Mouse (Mus musculus): ENCODE data around the gene Tomm40l. TPM values are rescaled to one million over a fixed set of nuclear protein-coding genes. Genes with fewer than 3 reads are reported as not detected.

The Tomm40l gene
- polyA plus RNA-seq, 1 experiment from 2014 or later: 60.7 TPM

GRCm38 (mm10) chr1:171263666-171264461, 41.5 kb upstream of the Tomm40l start:
- Histone ChIP-seq H3K4me2 (ENCODE audit: low read depth, low read length) (peak overlapping the region; percentile 68), H3K27me3 (ENCODE audit: control insufficient read depth, insufficient read depth, low read length) (no peaks in the 10 kb centered on the region), H3K9me3 (replicated peaks; ENCODE audit: control insufficient read depth, low read length) (no peaks in the 10 kb centered on the region), H3K36me3 (ENCODE audit: control insufficient read depth, insufficient read depth) (no peaks in the 10 kb centered on the region), H3K27ac (ENCODE audit: low read length) (peak overlapping the region; percentile 92), H3K4me3 (ENCODE audit: low read length) (no peak overlapping the region; the same call in 1 of the 2 replicates), H3K9ac (ENCODE audit: low read length) (peak overlapping the region; percentile 30; the same call in 1 of the 2 replicates), H3K4me1 (ENCODE audit: control insufficient read depth, insufficient read depth, low read length) (peaks cover 23% of the 10 kb centered on the region)
- WGBS: 69% methylated on average over 3 of the region's 3 CpGs
- no peak for ATAC-seq (replicated peaks; ENCODE audit: extremely low read depth, insufficient read depth, low FRiP score)

- peaks cover 25% of the 10 kb centered on the region for H3K4me1 ChIP-seq (ENCODE audit: control insufficient read depth, insufficient read depth, low read length)
- 0% methylated on average over 2 of the region's 2 CpGs for WGBS
- no peaks in the 10 kb centered on the region for H3K27me3 ChIP-seq (ENCODE audit: control insufficient read depth, insufficient read depth, low read length)
- peak overlapping the region; percentile 33; the same call in 1 of the 2 replicates for H3K4me3 ChIP-seq (ENCODE audit: low read length)
- H3K36me3 ChIP-seq (ENCODE audit: control insufficient read depth, insufficient read depth): no peaks in the 10 kb centered on the region
- ATAC-seq (replicated peaks; ENCODE audit: extremely low read depth, insufficient read depth, low FRiP score): peak; percentile 88
- H3K27ac ChIP-seq (ENCODE audit: low read length): peak overlapping the region; percentile 92
- H3K9ac ChIP-seq (ENCODE audit: low read length): no peak overlapping the region; the same call in 1 of the 2 replicates
- peak overlapping the region; percentile 68 for H3K4me2 ChIP-seq (ENCODE audit: low read depth, low read length)
- H3K9me3 ChIP-seq (replicated peaks; ENCODE audit: control insufficient read depth, low read length): no peaks in the 10 kb centered on the region
Measured at GRCm38 (mm10) chr1:171263185-171263611, 40.9 kb upstream of the Tomm40l start.

- H3K4me3 ChIP-seq (ENCODE audit: low read length): peak overlapping the region; percentile 33
- peak overlapping the region; percentile 68 for H3K4me2 ChIP-seq (ENCODE audit: low read depth, low read length)
- ATAC-seq (replicated peaks; ENCODE audit: extremely low read depth, insufficient read depth, low FRiP score): peak; percentile 78
- peaks cover 25% of the 10 kb centered on the region for H3K4me1 ChIP-seq (ENCODE audit: control insufficient read depth, insufficient read depth, low read length)
- H3K27me3 ChIP-seq (ENCODE audit: control insufficient read depth, insufficient read depth, low read length): no peaks in the 10 kb centered on the region
- peak overlapping the region; percentile 70 for H3K9ac ChIP-seq (ENCODE audit: low read length)
- H3K9me3 ChIP-seq (replicated peaks; ENCODE audit: control insufficient read depth, low read length): no peaks in the 10 kb centered on the region
- WGBS: 1% methylated on average over 8 of the region's 8 CpGs
- H3K27ac ChIP-seq (ENCODE audit: low read length): peak overlapping the region; percentile 92
- no peaks in the 10 kb centered on the region for H3K36me3 ChIP-seq (ENCODE audit: control insufficient read depth, insufficient read depth)
Measured at GRCm38 (mm10) chr1:171262594-171263130, 40.3 kb upstream of the Tomm40l start.

GRCm38 (mm10) chr1:171260316-171260715, 38.0 kb upstream of the Tomm40l start:
- Histone ChIP-seq H3K4me1 (ENCODE audit: control insufficient read depth, insufficient read depth, low read length) (peaks cover 25% of the 10 kb centered on the region), H3K27me3 (ENCODE audit: control insufficient read depth, insufficient read depth, low read length) (no peaks in the 10 kb centered on the region), H3K36me3 (ENCODE audit: control insufficient read depth, insufficient read depth) (no peaks in the 10 kb centered on the region), H3K4me3 (ENCODE audit: low read length) (no peak overlapping the region), H3K27ac (ENCODE audit: low read length) (no peak overlapping the region), H3K9ac (ENCODE audit: low read length) (no peak overlapping the region), H3K4me2 (ENCODE audit: low read depth, low read length) (no peak overlapping the region), H3K9me3 (replicated peaks; ENCODE audit: control insufficient read depth, low read length) (no peaks in the 10 kb centered on the region)
- no peak for ATAC-seq (replicated peaks; ENCODE audit: extremely low read depth, insufficient read depth, low FRiP score)
- WGBS: 67% methylated on average over 3 of the region's 3 CpGs

- Histone ChIP-seq H3K4me1 (ENCODE audit: control insufficient read depth, insufficient read depth, low read length) (peaks cover 24% of the 10 kb centered on the region), H3K36me3 (ENCODE audit: control insufficient read depth, insufficient read depth) (no peaks in the 10 kb centered on the region), H3K4me2 (ENCODE audit: low read depth, low read length) (peak overlapping the region; percentile 10; the same call in 1 of the 2 replicates), H3K27ac (ENCODE audit: low read length) (no peak overlapping the region), H3K4me3 (ENCODE audit: low read length) (no peak overlapping the region), H3K9ac (ENCODE audit: low read length) (peak overlapping the region; percentile 21; the same call in 1 of the 2 replicates), H3K27me3 (ENCODE audit: control insufficient read depth, insufficient read depth, low read length) (no peaks in the 10 kb centered on the region), H3K9me3 (replicated peaks; ENCODE audit: control insufficient read depth, low read length) (no peaks in the 10 kb centered on the region)
- 54% methylated on average over 17 of the region's 17 CpGs for WGBS
- ATAC-seq (replicated peaks; ENCODE audit: extremely low read depth, insufficient read depth, low FRiP score): no peak
Measured at GRCm38 (mm10) chr1:171258921-171259320, 36.6 kb upstream of the Tomm40l start.

GRCm38 (mm10) chr1:171257781-171258180, 35.5 kb upstream of the Tomm40l start:
- H3K27ac ChIP-seq (ENCODE audit: low read length): no peak overlapping the region
- H3K4me1 ChIP-seq (ENCODE audit: control insufficient read depth, insufficient read depth, low read length): peaks cover 18% of the 10 kb centered on the region
- H3K36me3 ChIP-seq (ENCODE audit: control insufficient read depth, insufficient read depth): no peaks in the 10 kb centered on the region
- no peak for ATAC-seq (replicated peaks; ENCODE audit: extremely low read depth, insufficient read depth, low FRiP score)
- no peak overlapping the region for H3K9ac ChIP-seq (ENCODE audit: low read length)
- no peak overlapping the region for H3K4me2 ChIP-seq (ENCODE audit: low read depth, low read length)
- H3K27me3 ChIP-seq (ENCODE audit: control insufficient read depth, insufficient read depth, low read length): no peaks in the 10 kb centered on the region
- 80% methylated on average over 9 of the region's 9 CpGs for WGBS
- no peaks in the 10 kb centered on the region for H3K9me3 ChIP-seq (replicated peaks; ENCODE audit: control insufficient read depth, low read length)
- no peak overlapping the region for H3K4me3 ChIP-seq (ENCODE audit: low read length)

- H3K9ac ChIP-seq (ENCODE audit: low read length): no peak overlapping the region
- H3K4me3 ChIP-seq (ENCODE audit: low read length): no peak overlapping the region
- H3K36me3 ChIP-seq (ENCODE audit: control insufficient read depth, insufficient read depth): no peaks in the 10 kb centered on the region
- no peaks in the 10 kb centered on the region for H3K9me3 ChIP-seq (replicated peaks; ENCODE audit: control insufficient read depth, low read length)
- peaks cover 19% of the 10 kb centered on the region for H3K4me1 ChIP-seq (ENCODE audit: control insufficient read depth, insufficient read depth, low read length)
- 58% methylated on average over 15 of the region's 15 CpGs for WGBS
- ATAC-seq (replicated peaks; ENCODE audit: extremely low read depth, insufficient read depth, low FRiP score): no peak
- H3K27ac ChIP-seq (ENCODE audit: low read length): no peak overlapping the region
- no peak overlapping the region for H3K4me2 ChIP-seq (ENCODE audit: low read depth, low read length)
- H3K27me3 ChIP-seq (ENCODE audit: control insufficient read depth, insufficient read depth, low read length): no peaks in the 10 kb centered on the region
Measured at GRCm38 (mm10) chr1:171256937-171257548, 34.7 kb upstream of the Tomm40l start.

- 84% methylated on average over 24 of the region's 24 CpGs for WGBS
- no peak for ATAC-seq (replicated peaks; ENCODE audit: extremely low read depth, insufficient read depth, low FRiP score)
Measured at GRCm38 (mm10) chr1:171256095-171256818, 33.9 kb upstream of the Tomm40l start.

More at GRCm38 (mm10) chr1:171256095-171256818, 33.9 kb upstream of the Tomm40l start:
- Histone ChIP-seq H3K36me3 (ENCODE audit: control insufficient read depth, insufficient read depth) (no peaks in the 10 kb centered on the region), H3K27me3 (ENCODE audit: control insufficient read depth, insufficient read depth, low read length) (no peaks in the 10 kb centered on the region), H3K27ac (ENCODE audit: low read length) (no peak overlapping the region), H3K4me3 (ENCODE audit: low read length) (no peak overlapping the region), H3K9ac (ENCODE audit: low read length) (no peak overlapping the region), H3K9me3 (replicated peaks; ENCODE audit: control insufficient read depth, low read length) (no peaks in the 10 kb centered on the region), H3K4me1 (ENCODE audit: control insufficient read depth, insufficient read depth, low read length) (peaks cover 22% of the 10 kb centered on the region), H3K4me2 (ENCODE audit: low read depth, low read length) (no peak overlapping the region)
